Mouse (Mus musculus): ENCODE results near the gene Ruvbl1.

Ruvbl1 gene

DNA sequence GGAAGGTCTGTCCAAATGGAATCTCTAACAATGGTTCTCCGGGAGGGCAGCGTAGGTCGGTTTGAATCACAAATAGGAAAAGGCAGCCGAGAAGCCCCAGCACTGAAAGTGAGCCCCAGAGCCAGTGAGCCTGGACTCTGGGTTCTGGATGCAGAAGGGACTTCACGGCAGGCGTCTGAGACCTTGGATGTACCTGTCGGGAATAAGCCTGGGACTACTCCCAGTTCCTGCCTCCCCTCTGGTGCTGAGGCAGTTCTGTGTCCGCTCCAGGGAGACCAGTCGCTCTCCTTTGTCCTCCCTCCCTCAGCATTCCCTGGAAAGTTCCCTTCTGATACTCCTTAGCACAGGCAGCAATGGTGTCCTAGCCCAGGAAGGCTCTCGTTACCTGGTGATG is 80.2 kb downstream of the Ruvbl1 start:
- DNase-seq (ENCODE audit: low read depth, low spot score), result no peak

Measured in telencephalon, adult 2 months (tissue).